Mouse (Mus musculus): ENCODE results near the gene D430041D05Rik.

D430041D05Rik gene

DNA sequence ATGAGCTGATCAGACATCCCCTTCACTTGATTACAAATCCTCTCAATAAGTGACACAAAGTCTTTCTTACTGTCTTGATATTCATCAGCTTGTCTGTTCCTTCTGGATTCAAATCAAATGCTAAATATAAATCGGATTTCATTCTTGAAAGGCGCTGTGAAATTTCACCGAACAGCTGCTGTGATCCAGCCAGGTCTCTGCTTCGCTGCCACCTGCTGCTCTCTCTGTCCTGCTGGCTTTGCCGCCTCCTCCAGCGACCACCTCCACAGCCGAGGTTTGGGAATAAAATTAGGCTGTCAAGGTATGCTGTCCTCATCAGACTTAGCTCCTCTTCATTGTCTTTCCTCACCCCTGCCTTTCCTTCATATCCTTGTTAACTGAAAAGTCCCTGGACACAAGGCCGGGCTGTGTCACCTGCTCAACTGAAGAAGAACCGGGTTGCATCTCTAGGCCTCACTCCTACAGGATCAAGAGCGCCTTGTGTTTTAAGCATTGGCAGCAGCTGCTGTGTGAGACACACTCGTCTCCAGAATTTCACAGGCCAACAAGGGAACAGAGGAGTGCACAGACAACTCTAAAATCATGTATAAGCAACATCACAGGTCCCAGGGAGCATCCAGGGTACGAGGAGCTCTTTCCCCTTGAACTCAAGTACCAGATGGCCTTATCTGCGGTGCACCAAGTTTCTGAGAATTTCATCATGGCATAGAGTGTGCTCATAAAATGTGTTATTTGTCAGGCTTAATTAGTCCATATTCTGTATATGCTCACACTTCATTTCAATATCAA is 59.2 kb downstream of the D430041D05Rik start:
- no peak for DNase-seq (ENCODE audit: low spot score in 2 of 2)

DNA sequence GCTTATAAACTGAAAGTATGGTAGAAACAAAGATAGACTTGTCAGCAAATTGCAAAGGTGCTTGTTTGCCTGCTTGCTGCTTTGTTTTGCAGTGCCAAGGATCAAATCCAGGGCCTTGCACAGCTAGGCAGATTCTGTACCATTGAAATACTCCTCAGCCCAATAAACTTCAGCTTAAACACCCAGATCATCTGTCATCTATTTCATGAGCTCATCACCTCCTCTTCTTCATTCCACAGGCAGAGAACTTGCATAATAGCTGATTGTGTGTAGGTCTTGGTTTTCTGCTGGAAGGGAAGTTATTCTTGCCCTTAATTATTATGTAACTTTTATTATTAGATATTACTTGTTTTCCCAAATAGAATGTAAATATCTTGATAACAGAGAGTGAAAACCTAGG is 73.2 kb downstream of the D430041D05Rik start:
- DNase-seq (ENCODE audit: low spot score in 2 of 2) = no peak

GRCm38 (mm10) chr2:104335824-104336223 is 75.0 kb downstream of the D430041D05Rik start:
- no peak for DNase-seq (ENCODE audit: low spot score in 2 of 2)

GRCm38 (mm10) chr2:104333952-104334351 is 76.9 kb downstream of the D430041D05Rik start:
- no peak for DNase-seq (ENCODE audit: low spot score in 2 of 2)

DNA sequence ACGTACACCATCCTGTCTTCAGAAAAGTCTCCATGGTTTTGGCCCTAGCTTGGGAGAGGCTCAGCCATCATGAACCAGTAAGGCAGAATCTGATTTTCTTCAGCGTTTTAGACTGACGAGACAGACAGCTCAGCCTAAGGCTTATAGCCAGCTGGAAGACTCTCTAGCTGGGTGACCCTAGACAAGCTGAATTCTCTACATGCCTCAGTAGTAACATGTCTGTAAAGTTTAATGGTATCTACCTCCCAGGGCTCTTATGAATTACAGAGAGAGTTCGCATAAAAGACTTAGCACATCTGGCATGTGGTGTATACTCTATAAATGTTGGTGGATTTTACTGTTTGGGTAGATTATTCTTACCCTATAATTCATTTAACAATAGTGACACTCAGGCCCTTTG is 78.1 kb downstream of the D430041D05Rik start:
- no peak for DNase-seq (ENCODE audit: low spot score in 2 of 2)

GRCm38 (mm10) chr2:104331261-104331660 is 79.6 kb downstream of the D430041D05Rik start:
- DNase-seq (ENCODE audit: low spot score in 2 of 2) = no peak

DNA sequence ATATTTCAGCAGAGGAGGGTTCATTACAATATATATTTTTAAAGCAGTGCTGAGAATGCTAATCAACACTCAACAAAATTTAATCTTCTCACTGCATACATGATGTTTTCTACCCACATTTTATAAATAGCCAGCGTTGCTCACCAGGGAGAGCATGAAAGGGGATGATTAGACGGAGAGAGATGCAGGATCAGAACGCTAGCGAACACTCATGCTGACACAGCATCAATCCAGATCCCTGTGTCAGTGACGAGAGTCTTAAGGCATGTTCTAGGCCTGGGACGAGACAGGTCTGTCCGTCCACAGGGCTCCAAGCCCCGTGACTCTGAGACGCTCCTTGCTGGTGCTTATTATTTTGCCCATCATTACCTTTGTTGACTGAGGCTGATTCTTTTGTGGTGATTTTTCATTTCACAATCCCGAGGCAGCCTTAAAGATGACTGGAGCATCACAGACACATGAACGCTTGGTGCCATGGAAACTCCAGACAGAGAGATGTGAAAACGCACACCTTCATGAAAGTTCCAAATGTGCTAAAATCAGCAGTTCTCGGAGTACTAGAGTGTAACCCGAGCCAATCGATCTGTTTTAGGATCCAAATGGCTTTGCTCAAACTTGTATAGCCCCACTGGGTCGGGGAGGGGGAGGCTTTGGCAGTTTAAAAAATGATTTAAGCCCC is 83.6 kb downstream of the D430041D05Rik start:
- DNase-seq (ENCODE audit: low spot score in 2 of 2) = no peak

- DNase-seq (ENCODE audit: low spot score in 2 of 2) = no peak
Observed at GRCm38 (mm10) chr2:104323773-104324172, 87.0 kb downstream of the D430041D05Rik start.

- DNase-seq (ENCODE audit: low spot score in 2 of 2) = no peak
Observed at GRCm38 (mm10) chr2:104323351-104323750, 87.5 kb downstream of the D430041D05Rik start.

GRCm38 (mm10) chr2:104320061-104320624 is 90.7 kb downstream of the D430041D05Rik start:
- DNase-seq (ENCODE audit: low spot score in 2 of 2) = no peak

DNA sequence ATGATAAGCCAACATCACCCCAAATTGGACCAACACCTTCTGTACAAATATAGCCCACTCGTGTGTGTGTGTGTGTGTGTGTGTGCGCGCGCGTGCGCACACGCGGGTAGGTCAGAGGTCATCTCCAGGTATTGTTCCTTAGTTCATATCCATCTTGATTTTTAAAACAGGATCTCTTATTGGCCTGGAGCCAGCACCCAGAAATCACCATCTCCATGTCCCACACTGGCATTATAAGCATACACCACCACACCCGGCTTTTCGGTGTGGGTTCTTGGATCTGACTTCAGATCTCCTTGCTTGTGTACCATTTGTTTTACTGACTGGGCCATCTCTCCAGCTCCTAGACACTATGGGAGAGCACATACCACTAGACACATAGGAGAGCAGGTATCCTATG is 91.4 kb downstream of the D430041D05Rik start:
- no peak for DNase-seq (ENCODE audit: low spot score in 2 of 2)

GRCm38 (mm10) chr2:104318881-104319280 is 91.9 kb downstream of the D430041D05Rik start:
- peak; percentile 61 to 69 for DNase-seq (ENCODE audit: low spot score in 2 of 2)

DNA sequence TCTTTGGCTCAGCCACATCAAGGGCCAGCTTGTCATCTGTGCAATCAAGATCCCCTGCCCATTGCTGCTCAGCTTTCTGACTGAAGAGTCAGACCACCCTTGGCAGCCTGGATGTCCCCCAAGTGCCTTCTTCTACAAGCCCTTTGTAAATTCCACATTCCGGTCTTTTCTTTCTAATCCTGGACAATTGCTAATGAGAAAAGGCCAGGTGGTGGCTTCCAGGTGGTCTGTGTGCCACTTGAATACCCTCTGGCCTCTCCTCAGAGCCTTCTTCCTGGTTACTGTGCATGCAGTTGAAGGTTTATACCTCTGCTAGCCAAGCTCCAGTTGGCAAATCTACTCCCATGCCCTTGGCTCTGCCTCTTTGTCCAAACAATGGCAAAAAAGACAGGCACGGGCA is 92.6 kb downstream of the D430041D05Rik start:
- no peak for DNase-seq (ENCODE audit: low spot score in 2 of 2)

DNA sequence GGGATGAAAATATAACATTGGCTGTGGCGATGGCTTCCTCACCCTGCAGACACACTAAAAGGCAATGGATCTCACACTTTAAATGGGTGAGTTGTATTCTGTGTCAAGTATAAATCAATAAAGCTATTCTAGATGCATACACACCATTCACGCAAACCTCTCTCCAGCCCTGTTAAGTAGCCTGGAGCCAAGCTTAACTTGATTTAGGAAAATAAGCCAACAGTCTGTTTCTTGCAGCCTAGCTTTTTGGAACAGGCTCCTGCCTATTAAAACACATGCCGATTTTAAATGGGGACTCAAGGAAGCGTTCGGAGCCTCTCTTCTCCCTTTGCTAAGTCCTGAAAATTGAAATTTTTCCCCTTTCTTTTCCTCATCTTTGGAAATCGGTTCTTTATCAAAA is 93.2 kb downstream of the D430041D05Rik start:
- no peak for DNase-seq (ENCODE audit: low spot score in 2 of 2)

DNA sequence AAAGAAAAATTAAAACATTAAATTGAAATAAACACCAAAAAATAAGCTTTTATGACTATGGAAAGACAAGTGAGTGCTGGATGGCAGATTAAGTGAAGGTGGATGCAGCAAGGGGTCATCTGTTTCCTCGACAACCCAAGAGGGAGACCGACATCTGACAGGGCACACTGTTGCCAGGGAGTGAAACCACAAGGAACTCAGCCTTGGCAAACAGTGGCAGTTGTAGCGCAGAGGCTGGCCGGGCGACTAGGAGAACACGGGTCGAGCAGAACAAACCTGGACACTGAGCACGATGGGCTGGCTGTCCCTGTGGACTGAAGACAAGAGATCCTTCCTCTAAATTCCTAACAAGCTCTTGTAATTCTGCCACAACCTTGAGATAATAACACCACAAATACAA is 94.3 kb downstream of the D430041D05Rik start:
- DNase-seq (ENCODE audit: low spot score in 2 of 2) = no peak

DNA sequence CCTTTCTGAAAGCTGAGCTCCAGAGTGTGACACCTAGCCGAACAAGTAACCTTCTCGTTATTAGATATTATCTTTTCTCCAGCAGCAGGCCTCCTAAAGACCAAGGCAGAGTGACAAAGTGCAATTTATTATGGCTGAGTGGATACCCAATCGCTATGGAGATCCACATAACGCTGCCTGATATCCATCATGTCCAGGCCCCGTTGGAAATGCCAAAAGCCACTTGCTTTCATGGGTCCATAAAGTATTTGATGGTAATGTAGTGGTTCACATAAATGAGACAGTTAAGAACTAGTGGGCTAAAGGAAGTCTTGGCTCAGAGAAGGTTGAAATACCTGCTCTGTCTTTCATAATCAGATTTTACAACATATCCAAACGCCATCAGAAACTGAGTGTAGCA is 97.6 kb downstream of the D430041D05Rik start:
- no peak for DNase-seq (ENCODE audit: low spot score in 2 of 2)

DNA sequence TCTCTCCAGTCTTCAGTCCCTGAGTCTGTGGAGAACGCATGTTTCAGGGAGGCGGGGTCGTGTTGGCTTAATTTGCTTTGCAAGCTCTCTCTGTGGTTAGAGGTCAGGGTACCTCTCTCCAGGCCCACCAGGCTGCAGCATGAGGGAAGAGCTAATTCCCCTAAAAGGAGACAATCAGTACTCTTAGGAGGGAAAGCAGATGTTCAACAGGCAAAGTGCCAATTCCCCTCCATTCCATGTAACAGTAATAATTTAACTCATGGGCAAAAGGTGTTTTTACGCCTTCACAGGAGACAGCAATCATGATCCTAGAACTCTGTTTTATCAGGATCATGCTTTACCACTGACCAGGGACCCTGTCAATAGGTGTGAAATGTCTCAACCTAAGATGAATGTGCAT is 103.7 kb downstream of the D430041D05Rik start:
- no peak for DNase-seq (ENCODE audit: low spot score in 2 of 2)

- no peak for DNase-seq (ENCODE audit: low spot score in 2 of 2)
Observed at GRCm38 (mm10) chr2:104305722-104306121, 105.1 kb downstream of the D430041D05Rik start.

DNA sequence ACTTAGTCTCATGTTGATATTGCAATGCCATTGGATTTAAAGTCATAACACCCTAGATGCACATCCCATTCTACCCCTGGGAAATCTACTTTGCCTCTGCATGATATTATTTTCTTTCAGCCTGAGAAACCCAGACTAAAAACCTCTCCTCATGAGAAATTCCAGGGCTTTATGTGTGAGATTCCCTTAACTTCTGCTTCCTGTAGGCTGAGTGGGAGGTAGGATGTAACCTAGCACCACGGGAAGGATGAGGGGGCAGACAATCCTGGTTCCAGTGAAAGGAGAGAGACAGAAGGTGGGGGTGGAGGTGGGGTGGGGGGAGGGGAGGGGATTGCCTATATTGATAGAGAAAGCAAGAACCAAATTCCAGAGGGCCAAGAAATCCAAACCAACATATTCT is 110.9 kb downstream of the D430041D05Rik start:
- no peak for DNase-seq (ENCODE audit: low spot score in 2 of 2)

DNA sequence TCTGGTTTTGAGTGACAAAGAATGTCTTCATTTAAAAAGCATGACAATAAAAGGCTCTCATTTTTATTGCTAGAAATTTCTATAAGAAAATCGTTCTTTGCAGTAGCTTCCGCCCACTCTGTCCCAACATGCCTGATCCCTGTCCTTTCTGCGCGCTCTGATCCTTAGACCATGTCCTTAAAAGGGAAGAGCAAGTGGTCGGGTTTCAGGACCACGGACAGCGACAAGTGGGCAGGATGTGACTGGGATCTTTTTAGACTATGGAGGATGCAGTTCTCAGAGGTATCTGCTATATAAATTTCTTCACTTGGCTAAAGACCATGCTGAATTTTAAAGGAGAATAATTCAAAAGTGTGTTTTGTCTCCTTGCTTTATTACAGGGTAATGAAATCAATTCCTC is 111.7 kb downstream of the D430041D05Rik start:
- DNase-seq (ENCODE audit: low spot score in 2 of 2) = no peak

DNA sequence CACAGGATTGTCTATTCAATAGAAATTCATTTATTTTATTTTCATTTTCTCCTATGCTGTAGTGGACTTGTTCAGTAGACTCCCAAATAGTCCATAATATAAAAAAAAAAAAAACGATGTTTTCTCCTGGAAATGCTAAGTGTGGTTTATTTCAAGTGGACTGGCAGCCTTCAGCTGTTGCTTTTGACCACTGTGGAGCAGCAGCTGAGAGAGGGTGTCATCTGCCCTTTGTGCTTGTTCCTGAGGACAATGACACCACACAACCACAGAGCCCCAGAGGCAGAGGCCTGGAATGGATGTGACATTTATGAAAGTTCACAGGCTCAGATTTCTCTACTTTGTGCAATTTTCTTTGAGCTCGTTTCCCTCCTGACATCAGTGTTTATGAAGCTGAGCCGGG is 124.0 kb downstream of the D430041D05Rik start:
- no peak for DNase-seq (ENCODE audit: low spot score in 2 of 2)

DNA sequence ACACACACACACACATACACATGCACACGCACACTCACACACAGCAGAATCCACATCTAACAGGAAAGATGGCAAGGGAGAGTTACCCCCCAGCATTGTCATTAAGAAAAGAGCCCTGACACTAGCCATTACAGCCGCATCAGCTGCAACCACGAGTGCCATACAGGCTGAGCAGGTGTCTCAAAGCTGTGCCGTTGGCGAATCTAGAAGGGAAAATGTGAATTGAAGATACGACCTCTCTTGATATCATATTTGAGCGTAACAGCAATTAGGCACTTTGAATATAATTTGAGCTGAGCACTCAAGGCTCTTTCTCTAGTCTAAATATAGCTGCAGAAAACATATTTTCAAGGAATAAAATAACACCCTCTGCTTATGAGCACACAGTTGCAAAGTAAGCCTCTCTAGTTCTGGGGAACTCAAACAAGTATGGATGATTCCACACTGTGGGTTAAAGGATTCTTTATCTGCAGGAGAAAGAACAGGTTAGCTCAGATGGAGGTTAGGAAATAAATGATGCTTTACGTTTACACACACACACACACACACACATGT is 127.3 kb downstream of the D430041D05Rik start:
- no peak for DNase-seq (ENCODE audit: low spot score in 2 of 2)

DNA sequence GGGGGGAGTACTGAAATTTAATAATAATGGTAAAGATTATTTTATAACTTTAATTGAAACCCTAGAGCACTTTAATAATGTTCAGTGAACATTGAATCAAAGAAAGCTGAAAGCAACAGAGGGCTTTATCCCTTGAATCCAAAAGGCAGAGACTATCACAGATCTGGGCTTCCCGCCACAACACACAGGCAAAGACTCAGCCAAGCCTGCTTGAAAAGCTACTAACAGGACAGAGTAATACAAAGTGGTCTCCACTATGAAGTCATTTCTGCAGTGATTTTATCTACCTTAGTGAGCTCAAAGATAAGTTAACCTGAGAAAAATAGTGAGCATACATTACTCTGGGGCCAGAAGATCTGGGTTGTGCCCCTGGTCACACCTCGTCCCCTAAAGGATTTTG is 128.0 kb downstream of the D430041D05Rik start:
- DNase-seq (ENCODE audit: low spot score in 2 of 2) = no peak
